Mouse (Mus musculus): ENCODE data around the gene Gm17949.
A peak's percentile ranks its signal among the peaks of the same experiment; 100 is the strongest.

The Gm17949 gene

GRCm38 (mm10) chr17:57011236-57012141, at the start of gene Gm17949, which contains the start of gene Gtf2f1:
Gm17949 (plus strand) TSS chr17:57011469.
Gtf2f1 (minus strand) TSS chr17:57011288.
- peak; percentile 93 to 96 for DNase-seq

- DNase-seq: no peak
Observed at GRCm38 (mm10) chr17:56961880-56962279, 49.4 kb upstream of the Gm17949 start.

- no peak for DNase-seq
Observed at GRCm38 (mm10) chr17:56962642-56963405, 48.4 kb upstream of the Gm17949 start.

GRCm38 (mm10) chr17:56963646-56964045, 47.6 kb upstream of the Gm17949 start:
- DNase-seq: no peak

- DNase-seq: no peak
Observed at GRCm38 (mm10) chr17:56969321-56969720, 41.9 kb upstream of the Gm17949 start.

GRCm38 (mm10) chr17:56970081-56970480, 41.2 kb upstream of the Gm17949 start:
- no peak for DNase-seq

GRCm38 (mm10) chr17:56973956-56974707, 37.1 kb upstream of the Gm17949 start:
- DNase-seq: no peak

GRCm38 (mm10) chr17:56974708-56975240, 36.5 kb upstream of the Gm17949 start:
- DNase-seq: no peak

GRCm38 (mm10) chr17:56975391-56975790, 35.9 kb upstream of the Gm17949 start:
- no peak for DNase-seq

- DNase-seq: no peak
Observed at GRCm38 (mm10) chr17:56976531-56977390, 34.5 kb upstream of the Gm17949 start.

- no peak for DNase-seq
Observed at GRCm38 (mm10) chr17:56979524-56979923, 31.7 kb upstream of the Gm17949 start.

GRCm38 (mm10) chr17:56981049-56981448, 30.2 kb upstream of the Gm17949 start:
- no peak for DNase-seq

- no peak for DNase-seq
Observed at GRCm38 (mm10) chr17:56982013-56982412, 29.3 kb upstream of the Gm17949 start, which contains the start of gene Acer1. Acer1 (minus strand) TSS chr17:56982126.

GRCm38 (mm10) chr17:56984886-56985285, 26.4 kb upstream of the Gm17949 start:
- DNase-seq: no peak

GRCm38 (mm10) chr17:56985656-56986055, 25.6 kb upstream of the Gm17949 start:
- DNase-seq: no peak

GRCm38 (mm10) chr17:56986105-56986805, 25.0 kb upstream of the Gm17949 start:
- DNase-seq: no peak

GRCm38 (mm10) chr17:56988441-56988840, 22.8 kb upstream of the Gm17949 start:
- DNase-seq: no peak

GRCm38 (mm10) chr17:56988921-56989430, 22.3 kb upstream of the Gm17949 start:
- DNase-seq: no peak

- peak; percentile 80 to 90 for DNase-seq
Observed at GRCm38 (mm10) chr17:56989467-56990114, 21.7 kb upstream of the Gm17949 start.

GRCm38 (mm10) chr17:56990115-56990746, 21.0 kb upstream of the Gm17949 start, which contains the start of gene Clpp:
Clpp (plus strand) TSS chr17:56990305.
- peak; percentile 98 for DNase-seq

Data from kidney, postnatal 36 days (tissue).